9 mouse cellular contexts compared by ENCODE assay signal in genomic region chr2:69129425-69130210, GRCm38 (mm10). TPM values are rescaled to one million over a fixed set of nuclear protein-coding genes. Genes with fewer than 3 reads are reported as not detected.
DNase-seq lines count a peak whose midpoint lies in the region; ATAC-seq lines count a peak whose summit lies in the region.
"Had no signal": no experiment of that assay in that cellular context is flagged by ENCODE, and none has a peak within 500 bp of the region (broad histone marks: within the 10 kb centered on the region; RNA-seq: fewer than 3 reads in every experiment).

No protein-coding gene starts in this region.

- no peaks in the 10 kb centered on the region for H3K9me3 ChIP-seq in lung, embryonic 15.5 days
- H3K9me3 ChIP-seq in hindbrain, embryonic 15.5 days: no peaks in the 10 kb centered on the region

- no peaks in the 10 kb centered on the region for H3K36me3 ChIP-seq in lung, embryonic 15.5 days
- no peaks in the 10 kb centered on the region for H3K36me3 ChIP-seq in hindbrain, embryonic 15.5 days
- H3K36me3 ChIP-seq in macrophage (ENCODE audit: inconsistent target): no peaks in the 10 kb centered on the region

- peak; percentile 36 for DNase-seq in embryo, embryonic 10.5 days (ENCODE audit: low spot score)
- DNase-seq in embryo, embryonic 10 days (ENCODE audit: low spot score): no peak
- DNase-seq in lung, postnatal 36 days: no peak
- DNase-seq in cerebellum, adult 11 months: no peak
- no peak for DNase-seq in thymus, postnatal 25 days

- H3K4me1 ChIP-seq in lung, embryonic 15.5 days: peaks cover 19% of the 10 kb centered on the region
- H3K4me1 ChIP-seq in hindbrain, embryonic 15.5 days (replicated peaks): peaks cover 12% of the 10 kb centered on the region

- peak; percentile 53; the same call in 1 of the 2 replicates for ATAC-seq in lung, embryonic 15.5 days (ENCODE audit: borderline replicate concordance, extremely low read depth, low FRiP score, low TSS enrichment)
- ATAC-seq in hindbrain, embryonic 15.5 days (ENCODE audit: low FRiP score, low read depth): no peak

- 46% methylated on average over 7 of the region's 7 CpGs for WGBS in lung, embryonic 15.5 days
- WGBS in hindbrain, embryonic 15.5 days: 55% methylated on average over 7 of the region's 7 CpGs
- 84% methylated on average over 7 of the region's 7 CpGs for WGBS in macrophage (ENCODE audit: missing documents)

- peak overlapping the region; percentile 30; the same call in 1 of the 2 replicates for H3K4me2 ChIP-seq in lung, embryonic 15.5 days
- peak overlapping the region; percentile 45 for H3K4me2 ChIP-seq in hindbrain, embryonic 15.5 days

- H3K4me3 ChIP-seq in lung, embryonic 15.5 days: no peak overlapping the region
- H3K4me3 ChIP-seq in hindbrain, embryonic 15.5 days: no peak overlapping the region
- H3K4me3 ChIP-seq in macrophage (ENCODE audit: inconsistent target): no peak overlapping the region

- no peak overlapping the region for H3K9ac ChIP-seq in lung, embryonic 15.5 days
- H3K9ac ChIP-seq in hindbrain, embryonic 15.5 days: no peak overlapping the region

- no peaks in the 10 kb centered on the region for H3K79me2 ChIP-seq in macrophage (ENCODE audit: inconsistent target)

- peak overlapping the region; percentile 86 for H3K27ac ChIP-seq in lung, embryonic 15.5 days
- peak overlapping the region; percentile 64; the same call in 1 of the 2 replicates for H3K27ac ChIP-seq in hindbrain, embryonic 15.5 days (replicated peaks)
- peak overlapping the region; percentile 39 for H3K27ac ChIP-seq in macrophage

- H3K27me3 ChIP-seq in lung, embryonic 15.5 days: no peaks in the 10 kb centered on the region
- H3K27me3 ChIP-seq in hindbrain, embryonic 15.5 days: no peaks in the 10 kb centered on the region

RNA-seq across cellular contexts. Expression of gene Nostrin, which starts 6.0 kb away (rescaled TPM):
- polyA plus RNA-seq in lung, embryonic 15.5 days (2015; fragmentation: Nextera tagmentation; extraction: Ambion mirVana): 15.2 and 16.3 TPM in 2 replicates
- polyA plus RNA-seq in hindbrain, embryonic 15.5 days (2015; fragmentation: Nextera tagmentation; extraction: Ambion mirVana): 1.6 TPM in 2 replicates
- 10 to 100 TPM in 20 of 26 experiments, 1 to 10 TPM in 6; 6.0 to 39.1 (median 18.0) TPM for total RNA-seq in macrophage (2018; cell fraction: chromatin; rRNA removed)
- 10 to 100 TPM; 16.6 to 30.5 (median 22.5) TPM for total RNA-seq in macrophage (2018; cell fraction: cytosol; rRNA removed)
- 10 to 100 TPM in 18 of 26 experiments, 1 to 10 TPM in 8; 6.1 to 23.4 (median 12.8) TPM for total RNA-seq in macrophage (2018; cell fraction: nucleus; rRNA removed)
- polyA plus RNA-seq in macrophage (2018): 14.8 to 24.1 TPM (median 19.4 TPM) in 3 replicates
- total RNA-seq: MEL had no signal
